Mouse (Mus musculus): ENCODE data around the gene Rbfox2.

- TF ChIP-seq EP300 (IDR thresholded peaks at IDR 0.05; ENCODE audit: low read depth), result no peak
- no peak for TF ChIP-seq CTCF (IDR thresholded peaks at IDR 0.05; ENCODE audit: low read depth)
These were observed 143.9 kb downstream of the Rbfox2 start for GRCm38 (mm10) chr15:77162931-77163330.

Data from liver, embryonic 14.5 days (tissue).